Mouse (Mus musculus) kidney, embryonic 14.5 days (tissue): ENCODE measurements around the gene Sbsn. TPM values are rescaled to one million over a fixed set of nuclear protein-coding genes. Genes with fewer than 3 reads are reported as not detected.

Source experiments
- polyA plus RNA-seq: library from polyadenylated mRNA; unstranded; fragments of >200 nt; fragmentation: Nextera tagmentation; extraction: Ambion mirVana; gene quantifications from 2 replicates; pipeline ENCODE4 v1.2.1, GENCODE M21; 2014

The Sbsn gene
- polyA plus RNA-seq, 1 experiment from 2014 or later = 1.1 TPM

Other genes starting within 250 kb of the Sbsn start
- gene Arhgap33, start 216.4 kb upstream of the Sbsn start, polyA plus RNA-seq = 13.4 and 17.3 TPM in 2 replicates
- 8.9 and 9.2 TPM in 2 replicates for gene Hspb6, start 199.3 kb upstream of the Sbsn start, polyA plus RNA-seq
- gene Proser3, start 199.2 kb upstream of the Sbsn start, polyA plus RNA-seq = 15.2 and 25.0 TPM in 2 replicates
- 38.5 and 48.0 TPM in 2 replicates for gene Lin37, start 191.6 kb upstream of the Sbsn start, polyA plus RNA-seq
- 109 and 119 TPM in 2 replicates for gene U2af1l4, start 188.2 kb upstream of the Sbsn start, polyA plus RNA-seq
- 8.0 and 11.3 TPM in 2 replicates for gene Gm49396, start 188.1 kb upstream of the Sbsn start, polyA plus RNA-seq
- 121 and 182 TPM in 2 replicates for gene Psenen, start 187.8 kb upstream of the Sbsn start, polyA plus RNA-seq
- 2.9 and 3.7 TPM in 2 replicates for gene Igflr1, start 186.0 kb upstream of the Sbsn start, polyA plus RNA-seq
- 12.3 and 13.6 TPM in 2 replicates for gene Kmt2b, start 162.7 kb upstream of the Sbsn start, polyA plus RNA-seq
- 0.21 and 0.22 TPM in 2 replicates for gene Zbtb32, start 152.6 kb upstream of the Sbsn start, polyA plus RNA-seq
- 2.2 and 2.3 TPM in 2 replicates for gene Upk1a, start 138.6 kb upstream of the Sbsn start, polyA plus RNA-seq
- gene Cox6b1, start 125.3 kb upstream of the Sbsn start, polyA plus RNA-seq = 961 and 1,287 TPM in 2 replicates
- not detected in 2 replicates for gene Etv2, start 115.6 kb upstream of the Sbsn start, polyA plus RNA-seq
- 93.4 and 111 TPM in 2 replicates for gene Rbm42, start 101.2 kb upstream of the Sbsn start, polyA plus RNA-seq
- gene Haus5, start 86.5 kb upstream of the Sbsn start, polyA plus RNA-seq = 45.8 and 58.6 TPM in 2 replicates
- not detected in 2 replicates for gene Pmis2, start 79.9 kb upstream of the Sbsn start, polyA plus RNA-seq
- gene 2200002J24Rik, start 52.5 kb upstream of the Sbsn start, polyA plus RNA-seq = not detected in 2 replicates
- gene Atp4a, start 39.3 kb upstream of the Sbsn start, polyA plus RNA-seq = 1.2 and 1.3 TPM in 2 replicates
- 202 and 206 TPM in 2 replicates for gene Tmem147, start 21.9 kb upstream of the Sbsn start, polyA plus RNA-seq
- 0.61 and 1.6 TPM in 2 replicates for gene Gapdhs, start 7.8 kb upstream of the Sbsn start, polyA plus RNA-seq
- gene Dmkn, start 12.3 kb downstream of the Sbsn start, polyA plus RNA-seq = 0.74 and 0.95 TPM in 2 replicates
- gene Krtdap, start 36.4 kb downstream of the Sbsn start, polyA plus RNA-seq = not detected in 2 replicates
- gene Ffar2, start 72.3 kb downstream of the Sbsn start, polyA plus RNA-seq = 0.31 TPM in 1 of 2 replicates, not detected in the other
- not detected in 2 replicates for gene Ffar3, start 104.7 kb downstream of the Sbsn start, polyA plus RNA-seq
- gene Ffar1, start 110.1 kb downstream of the Sbsn start, polyA plus RNA-seq = not detected in 2 replicates
- gene Cd22, start 128.9 kb downstream of the Sbsn start, polyA plus RNA-seq = 0.55 TPM in 1 of 2 replicates, not detected in the other
- gene Mag, start 163.4 kb downstream of the Sbsn start, polyA plus RNA-seq = 0.28 and 0.30 TPM in 2 replicates
- gene Hamp2, start 173.2 kb downstream of the Sbsn start, polyA plus RNA-seq = not detected in 2 replicates
- not detected in 2 replicates for gene Hamp, start 192.6 kb downstream of the Sbsn start, polyA plus RNA-seq
- 21.1 and 29.2 TPM in 2 replicates for gene Usf2, start 205.3 kb downstream of the Sbsn start, polyA plus RNA-seq
- gene Lsr, start 222.0 kb downstream of the Sbsn start, polyA plus RNA-seq = 48.5 and 57.1 TPM in 2 replicates
- 5.3 TPM in 2 replicates for gene Fam187b, start 222.3 kb downstream of the Sbsn start, polyA plus RNA-seq